Mouse (Mus musculus): ENCODE results near the gene D6Ertd527e.

- TF ChIP-seq CTCF (IDR thresholded peaks at IDR 0.05; ENCODE audit: borderline replicate concordance, control insufficient read depth, extremely low read depth, insufficient read depth, low read length, poor library complexity) (no peak), POLR2A (IDR thresholded peaks at IDR 0.05; ENCODE audit: control insufficient read depth, extremely low read depth, insufficient read depth, low read length, poor library complexity) (no peak)
Observed at GRCm38 (mm10) chr6:87104123-87104796, at the start of gene D6Ertd527e.
